Mouse (Mus musculus): ENCODE data around the gene Cmss1.

Gene Cmss1

DNA sequence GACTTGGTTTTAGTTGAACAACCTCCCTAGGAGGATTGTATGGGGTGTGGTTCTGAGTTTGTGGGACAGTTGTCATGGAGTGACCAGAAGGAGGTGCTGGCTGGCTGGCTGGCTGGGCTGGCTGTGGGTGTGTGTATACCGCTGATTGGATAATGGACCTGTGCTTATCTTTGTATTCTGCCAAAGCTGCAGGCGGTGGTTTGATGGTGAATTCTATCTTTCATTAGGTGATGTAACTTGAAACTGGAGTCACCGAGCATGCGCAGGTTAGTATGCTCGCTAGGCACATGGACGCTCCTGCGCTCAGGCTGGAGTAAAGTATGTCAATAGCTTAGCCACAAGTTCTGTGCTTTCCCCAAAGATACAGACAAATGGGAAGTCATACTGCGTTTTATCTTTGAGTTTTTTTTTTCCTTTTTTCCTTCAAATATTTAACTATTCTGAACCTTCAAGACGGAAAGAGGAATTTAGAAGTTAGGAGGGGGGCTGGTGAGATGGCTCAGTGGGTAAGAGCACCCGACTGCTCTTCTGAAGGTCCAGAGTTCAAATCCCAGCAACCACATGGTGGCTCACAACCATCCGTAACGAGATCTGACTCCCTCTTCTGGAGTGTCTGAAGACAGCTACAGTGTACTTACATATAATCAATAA lies 327.6 kb downstream of the Cmss1 start:
- no peak for DNase-seq

DNA sequence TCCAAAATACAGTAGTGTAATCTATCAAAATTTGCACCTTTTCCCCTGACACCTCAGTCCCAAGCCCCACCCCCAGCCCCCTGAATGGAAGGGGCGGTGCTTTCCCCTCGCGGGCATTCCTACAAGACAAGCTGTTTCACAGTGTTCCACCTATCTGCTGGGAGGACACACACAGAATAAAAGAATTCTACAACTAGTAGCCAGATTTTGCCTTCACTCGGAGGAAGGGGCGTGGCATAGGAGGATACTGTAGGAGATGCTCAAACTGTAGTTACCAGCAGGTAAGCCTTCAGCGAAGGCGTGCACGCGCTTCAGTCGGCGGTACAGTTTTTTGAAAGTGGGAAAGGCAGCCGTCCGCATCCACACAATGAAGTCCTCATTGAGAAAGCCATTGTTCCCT lies 336.9 kb downstream of the Cmss1 start:
- DNase-seq = no peak

DNA sequence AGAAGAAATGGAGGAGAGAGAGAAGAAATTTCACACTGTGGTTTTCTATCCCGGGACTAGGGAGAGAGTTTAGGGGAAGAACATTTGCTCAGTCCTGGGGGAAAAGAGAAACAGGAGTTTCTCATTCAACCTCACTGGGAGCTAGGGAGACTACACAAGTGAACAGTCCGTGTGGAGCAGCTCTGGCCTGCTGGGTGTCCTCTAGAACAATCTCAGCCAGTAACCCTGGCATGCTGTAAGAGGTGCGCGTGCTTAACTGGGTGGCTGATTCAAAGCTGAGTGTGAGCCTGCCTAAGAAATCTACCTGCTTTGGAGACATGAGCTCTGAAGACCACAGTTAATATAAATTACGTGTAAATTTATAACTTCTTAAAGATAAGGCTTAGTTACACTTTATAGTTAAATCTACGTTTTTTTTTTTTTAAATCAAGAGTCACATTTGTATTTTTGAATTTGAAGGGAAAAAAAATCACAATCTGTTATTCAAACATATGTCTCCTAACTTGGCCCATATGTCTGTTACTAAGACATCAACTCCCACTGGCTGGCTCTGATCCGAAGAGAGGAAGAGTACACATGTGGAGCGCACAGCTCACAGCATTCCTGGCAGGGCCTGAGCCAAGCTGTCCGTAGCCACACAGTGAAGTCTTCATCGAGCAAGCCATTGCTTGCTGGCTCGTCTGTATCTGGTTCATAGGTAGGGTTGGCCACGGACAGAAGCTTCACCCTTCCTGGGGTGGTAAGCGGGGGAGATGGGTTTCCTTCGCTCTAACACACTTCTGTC lies 338.4 kb downstream of the Cmss1 start:
- no peak for DNase-seq

DNA sequence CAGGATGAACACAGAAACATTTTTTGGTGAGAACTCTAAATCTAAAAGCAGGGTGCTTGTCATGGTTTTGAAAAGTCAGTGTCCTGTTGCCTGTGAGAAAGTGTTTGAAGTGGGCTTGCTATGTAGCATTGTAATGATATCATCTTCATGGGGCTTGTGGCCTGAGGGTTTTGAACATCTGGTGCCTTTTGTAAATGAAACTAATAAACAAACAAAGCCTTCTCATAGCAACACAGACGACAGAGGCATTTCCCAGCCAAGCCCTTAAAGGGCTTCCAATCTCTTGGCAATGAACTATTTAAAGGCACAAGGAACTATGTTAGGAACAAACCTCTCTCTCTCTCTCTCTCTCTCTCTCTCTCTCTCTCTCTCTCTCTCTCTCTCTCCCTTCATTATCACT lies 339.6 kb downstream of the Cmss1 start:
- no peak for DNase-seq

DNA sequence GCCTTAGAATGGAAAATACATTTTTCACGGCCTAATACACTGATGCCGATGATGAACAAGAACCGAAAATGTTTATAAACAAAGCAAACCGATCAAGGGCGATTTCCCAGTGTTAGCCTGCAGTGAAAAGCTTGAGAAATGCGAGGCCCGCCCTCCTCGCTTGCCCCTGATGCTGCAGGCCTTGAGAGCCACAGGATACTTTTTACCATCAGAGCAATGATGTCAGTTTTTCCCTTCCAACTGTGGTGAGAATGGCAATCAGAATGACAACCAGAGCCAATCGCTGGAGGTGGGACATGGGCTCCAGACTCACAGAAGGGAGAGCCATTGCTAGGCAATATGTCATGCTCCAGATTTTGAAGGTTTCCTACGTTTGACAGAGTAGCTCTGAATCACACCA lies 346.5 kb downstream of the Cmss1 start:
- DNase-seq = no peak

DNA sequence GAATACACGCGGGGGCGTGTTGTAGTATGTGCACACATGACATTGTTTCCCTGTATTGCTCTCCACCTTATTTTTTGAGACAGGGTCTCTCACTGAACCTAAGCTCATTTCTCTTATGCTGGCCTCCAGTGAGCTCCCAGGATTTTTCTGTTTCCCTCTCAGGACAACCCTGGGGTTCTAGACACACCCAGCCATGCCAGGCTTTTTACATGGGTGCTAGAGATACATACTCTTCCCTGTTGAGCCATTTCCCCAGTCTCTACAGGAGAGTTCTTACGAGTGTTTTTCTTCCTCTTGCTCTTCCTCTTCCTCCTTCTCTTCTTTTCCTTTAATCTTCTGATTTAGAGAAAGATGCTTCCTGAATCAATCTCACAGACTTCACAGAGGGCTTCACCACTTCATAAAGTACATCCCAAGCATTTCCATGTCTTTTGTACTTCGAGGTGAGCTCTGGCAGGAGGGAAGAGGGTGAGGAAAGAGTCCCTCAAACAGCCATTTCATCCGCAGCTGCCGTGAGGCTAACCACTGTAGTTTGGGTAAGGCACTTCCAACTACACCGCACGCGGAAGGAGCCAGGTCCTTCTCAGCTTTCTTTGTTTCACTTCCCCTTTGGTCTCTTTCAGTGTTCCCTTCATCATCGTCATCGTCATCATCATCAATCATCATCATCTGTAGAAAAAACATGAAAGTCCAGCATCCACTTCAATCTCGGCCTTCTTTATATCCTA lies 347.1 kb downstream of the Cmss1 start:
- DNase-seq = no peak
